Mouse (Mus musculus): ENCODE data around the gene Sec23a. TPM values are rescaled to one million over a fixed set of nuclear protein-coding genes. Genes with fewer than 3 reads are reported as not detected.
A peak's percentile ranks its signal among the peaks of the same experiment; 100 is the strongest.

Sec23a gene
- polyA plus RNA-seq, 1 experiment from 2014 or later, result 57.8 TPM

DNA sequence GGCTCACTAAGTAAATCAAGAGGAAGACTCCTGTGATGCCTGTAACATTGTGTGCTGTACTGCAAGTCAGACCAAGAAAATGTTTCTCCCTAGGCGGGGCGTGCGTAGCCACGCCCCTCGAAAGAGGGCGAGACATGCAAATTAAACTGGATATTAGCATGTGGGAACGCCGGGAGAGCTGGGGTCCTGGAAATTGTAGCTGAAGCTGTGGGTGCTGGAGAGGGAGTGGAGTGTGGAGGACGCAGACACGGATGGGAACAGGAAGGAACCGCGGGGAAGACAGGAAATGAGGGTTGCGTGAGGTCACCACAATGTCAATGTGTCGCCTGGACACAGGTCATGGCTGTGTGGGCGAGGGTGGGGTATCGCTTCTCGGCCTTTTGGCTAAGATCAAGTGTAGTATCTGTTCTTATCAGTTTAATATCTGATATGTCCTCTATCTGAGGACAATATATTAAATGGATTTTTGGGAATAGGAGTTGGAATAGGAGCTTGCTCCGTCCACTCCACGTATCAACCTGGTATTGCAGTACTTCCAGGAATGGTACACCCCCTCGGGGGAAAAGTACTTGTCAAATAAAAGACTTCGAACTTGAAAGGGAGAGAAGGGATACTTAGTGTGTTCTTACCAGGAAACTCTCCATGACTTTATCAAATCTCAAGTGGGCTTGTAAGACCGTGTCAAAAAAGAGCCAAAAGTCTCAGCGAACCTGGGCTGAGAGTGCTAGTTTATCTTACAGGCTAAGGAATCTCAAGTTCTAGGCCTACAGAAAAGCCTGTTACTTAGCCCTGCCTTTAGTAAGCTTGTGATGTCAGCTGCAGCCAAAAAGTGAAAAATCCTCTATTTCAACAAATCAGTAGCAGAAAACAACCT lies 28.4 kb upstream of the Sec23a start:
- H3K36me3 ChIP-seq, result peaks cover 27% of the 10 kb centered on the region
- no peaks in the 10 kb centered on the region for H3K27me3 ChIP-seq
- H3K9ac ChIP-seq, result peak overlapping the region; percentile 44; the same call in 1 of the 2 replicates
- peak overlapping the region; percentile 85 for H3K27ac ChIP-seq
- ATAC-seq (replicated peaks; ENCODE audit: insufficient number of reproducible peaks, insufficient read depth, low FRiP score, low read depth), result peak; percentile 60
- 0 out of 2 replicates have a peak, but pooled peaks cover 6% of the 10 kb centered on the region for H3K4me1 ChIP-seq (replicated peaks)
- H3K4me3 ChIP-seq, result peak overlapping the region; percentile 22; the same call in 1 of the 2 replicates
- H3K4me2 ChIP-seq, result peak overlapping the region; percentile 42
- H3K9me3 ChIP-seq (replicated peaks), result no peaks in the 10 kb centered on the region
- WGBS, result 7% methylated on average over 23 of the region's 23 CpGs

DNA sequence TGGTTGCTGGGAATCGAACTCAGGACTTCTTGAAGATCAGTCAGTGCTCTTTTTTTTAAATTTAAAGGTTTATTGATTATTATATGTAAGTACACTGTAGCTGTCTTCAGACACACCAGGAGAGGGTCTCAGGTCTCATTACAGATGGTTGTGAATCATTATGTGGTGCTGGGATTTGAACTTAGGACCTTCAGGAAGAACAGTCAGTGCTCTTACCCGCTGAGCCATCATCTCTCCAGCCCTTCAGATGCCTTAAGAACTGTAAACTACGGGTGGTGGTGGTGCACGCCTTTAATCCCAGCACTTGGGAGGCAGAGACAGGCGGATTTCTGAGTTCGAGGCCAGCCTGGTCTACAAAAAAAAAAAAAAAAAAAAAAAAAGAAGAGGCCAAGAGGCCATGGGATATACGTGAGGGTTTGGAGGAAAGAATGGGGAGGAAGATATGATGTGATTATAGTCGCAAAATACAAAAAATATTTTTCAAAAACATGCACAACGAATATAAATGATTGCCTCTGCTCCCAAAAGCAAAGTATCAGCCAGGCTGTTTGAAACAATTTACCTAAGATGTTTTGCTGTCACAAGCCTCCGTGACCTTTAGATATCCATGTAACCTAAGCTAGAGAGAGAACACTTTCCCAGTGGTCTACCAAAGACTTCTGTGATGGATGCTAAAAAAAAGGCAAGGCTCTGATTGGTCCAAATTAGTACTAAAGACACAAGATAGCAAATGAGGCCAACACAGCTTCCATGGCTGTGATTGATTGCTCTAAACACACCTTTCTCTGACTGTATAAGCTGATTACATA lies 27.5 kb upstream of the Sec23a start:
- Histone ChIP-seq H3K4me1 (replicated peaks) (0 out of 2 replicates have a peak, but pooled peaks cover 6% of the 10 kb centered on the region), H3K27ac (peak overlapping the region; percentile 85), H3K4me2 (peak overlapping the region; percentile 42; the same call in 1 of the 2 replicates), H3K9me3 (replicated peaks) (no peaks in the 10 kb centered on the region), H3K36me3 (peaks cover 18% of the 10 kb centered on the region), H3K9ac (peak overlapping the region; percentile 44; the same call in 1 of the 2 replicates), H3K4me3 (peak overlapping the region; percentile 22; the same call in 1 of the 2 replicates), H3K27me3 (no peaks in the 10 kb centered on the region)
- no peak for ATAC-seq (replicated peaks; ENCODE audit: insufficient number of reproducible peaks, insufficient read depth, low FRiP score, low read depth)
- whole genome bisulfite sequencing, result 73% methylated on average over 10 of the region's 10 CpGs

DNA sequence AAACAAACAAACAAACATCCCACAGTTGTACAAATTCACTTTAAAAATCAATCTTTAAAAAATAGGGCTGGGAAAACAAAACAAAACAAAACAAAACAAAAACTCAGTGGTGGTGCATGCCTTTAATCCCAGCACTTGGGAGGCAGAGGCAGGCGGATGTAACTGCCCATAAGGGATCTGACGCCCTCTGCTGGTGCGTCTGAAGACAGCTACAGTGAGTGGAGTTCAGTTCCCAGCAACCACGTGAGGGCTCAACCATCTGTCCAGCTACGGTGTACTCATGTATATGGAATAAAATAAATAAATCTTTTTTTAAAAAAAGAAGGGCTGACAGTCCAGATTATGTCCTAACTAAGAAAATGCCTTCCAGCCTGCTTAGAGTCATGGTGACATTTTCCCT lies 20.3 kb upstream of the Sec23a start:
- Histone ChIP-seq H3K9ac (no peak overlapping the region), H3K36me3 (peaks cover 8% of the 10 kb centered on the region; the same call in 1 of the 2 replicates), H3K27ac (no peak overlapping the region), H3K4me2 (no peak overlapping the region), H3K4me1 (replicated peaks) (no peaks in the 10 kb centered on the region), H3K9me3 (replicated peaks) (no peaks in the 10 kb centered on the region), H3K4me3 (no peak overlapping the region), H3K27me3 (no peaks in the 10 kb centered on the region)
- 58% methylated on average over 5 of the region's 5 CpGs for WGBS
- no peak for ATAC-seq (replicated peaks; ENCODE audit: insufficient number of reproducible peaks, insufficient read depth, low FRiP score, low read depth)

DNA sequence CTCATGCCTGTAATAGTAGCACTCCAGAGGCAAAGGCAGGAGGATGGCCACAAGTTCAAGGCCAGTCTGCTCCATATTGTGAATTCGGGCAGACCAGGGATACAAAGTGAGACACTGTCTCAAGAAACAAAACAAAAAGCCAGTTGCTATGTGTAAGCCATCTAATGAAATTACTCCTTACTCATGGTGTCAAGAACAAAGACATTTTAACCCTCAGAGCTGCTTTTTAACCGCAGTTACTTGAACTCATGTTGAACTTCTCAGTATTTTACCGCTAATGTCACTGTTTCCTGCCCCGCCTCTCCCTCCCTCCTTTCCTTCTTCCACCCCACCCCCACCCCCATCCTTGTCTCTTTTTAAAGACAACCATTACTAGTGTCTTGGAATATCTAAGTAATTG lies 9.5 kb upstream of the Sec23a start:
- H3K9me3 ChIP-seq (replicated peaks), result no peaks in the 10 kb centered on the region
- no peaks in the 10 kb centered on the region for H3K4me1 ChIP-seq (replicated peaks)
- no peak overlapping the region for H3K9ac ChIP-seq
- 77% methylated on average over 4 of the region's 4 CpGs for WGBS
- no peak for ATAC-seq (replicated peaks; ENCODE audit: insufficient number of reproducible peaks, insufficient read depth, low FRiP score, low read depth)
- no peak overlapping the region for H3K27ac ChIP-seq
- H3K4me2 ChIP-seq, result no peak overlapping the region
- no peaks in the 10 kb centered on the region for H3K27me3 ChIP-seq
- H3K36me3 ChIP-seq, result peaks cover 65% of the 10 kb centered on the region
- H3K4me3 ChIP-seq, result no peak overlapping the region

DNA sequence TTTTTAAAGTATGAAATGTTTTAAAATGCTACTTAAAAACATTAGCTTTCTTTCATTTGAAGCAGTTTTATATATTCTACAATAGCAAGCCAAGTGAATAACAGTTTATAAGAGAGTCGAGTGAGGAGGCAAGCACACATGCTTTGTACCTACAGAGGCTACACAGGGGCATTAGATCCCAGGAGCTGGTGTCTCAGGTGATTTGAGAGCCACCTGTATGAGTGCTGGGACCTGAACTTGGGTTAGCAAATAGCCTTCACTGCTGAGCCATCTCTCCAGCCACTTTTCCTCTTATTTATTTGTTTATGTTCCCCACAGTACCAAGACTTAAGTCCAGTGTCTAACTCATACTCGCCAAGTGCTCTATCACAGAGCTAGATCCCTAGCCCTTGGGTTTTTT lies 8.1 kb upstream of the Sec23a start:
- Histone ChIP-seq H3K27me3 (no peaks in the 10 kb centered on the region), H3K4me3 (no peak overlapping the region), H3K4me1 (replicated peaks) (no peaks in the 10 kb centered on the region), H3K9me3 (replicated peaks) (no peaks in the 10 kb centered on the region), H3K4me2 (no peak overlapping the region), H3K27ac (no peak overlapping the region), H3K9ac (no peak overlapping the region), H3K36me3 (peaks cover 55% of the 10 kb centered on the region)
- 87% methylated on average over 2 of the region's 2 CpGs for WGBS
- ATAC-seq (replicated peaks; ENCODE audit: insufficient number of reproducible peaks, insufficient read depth, low FRiP score, low read depth), result no peak

DNA sequence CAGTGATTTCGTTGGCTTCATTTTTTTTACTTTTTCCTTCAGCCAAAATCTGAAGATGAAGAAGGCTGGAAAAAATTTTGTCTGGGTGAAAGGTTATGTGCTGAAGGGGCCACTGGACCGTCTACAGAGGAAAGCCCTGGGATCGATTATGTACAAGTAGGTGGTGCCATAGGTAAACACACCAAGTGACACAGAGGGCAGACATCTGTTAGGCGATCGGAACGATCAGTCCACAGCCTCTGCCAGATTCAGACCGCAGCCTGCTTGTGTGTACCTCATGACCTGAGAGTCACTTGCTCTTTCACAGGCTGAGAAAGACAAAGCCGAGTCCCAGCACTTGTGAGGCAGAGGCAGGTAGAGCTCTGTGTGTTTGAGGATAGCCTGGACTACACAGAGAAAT lies 6.2 kb upstream of the Sec23a start:
- ATAC-seq (replicated peaks; ENCODE audit: insufficient number of reproducible peaks, insufficient read depth, low FRiP score, low read depth), result no peak
- H3K9ac ChIP-seq, result no peak overlapping the region
- 93% methylated on average over 8 of the region's 8 CpGs for WGBS
- peaks cover 4% of the 10 kb centered on the region; the same call in 1 of the 2 replicates for H3K4me1 ChIP-seq (replicated peaks)
- H3K36me3 ChIP-seq, result peaks cover 44% of the 10 kb centered on the region
- H3K27me3 ChIP-seq, result no peaks in the 10 kb centered on the region
- H3K9me3 ChIP-seq (replicated peaks), result no peaks in the 10 kb centered on the region
- H3K4me2 ChIP-seq, result no peak overlapping the region
- H3K27ac ChIP-seq, result no peak overlapping the region
- no peak overlapping the region for H3K4me3 ChIP-seq

DNA sequence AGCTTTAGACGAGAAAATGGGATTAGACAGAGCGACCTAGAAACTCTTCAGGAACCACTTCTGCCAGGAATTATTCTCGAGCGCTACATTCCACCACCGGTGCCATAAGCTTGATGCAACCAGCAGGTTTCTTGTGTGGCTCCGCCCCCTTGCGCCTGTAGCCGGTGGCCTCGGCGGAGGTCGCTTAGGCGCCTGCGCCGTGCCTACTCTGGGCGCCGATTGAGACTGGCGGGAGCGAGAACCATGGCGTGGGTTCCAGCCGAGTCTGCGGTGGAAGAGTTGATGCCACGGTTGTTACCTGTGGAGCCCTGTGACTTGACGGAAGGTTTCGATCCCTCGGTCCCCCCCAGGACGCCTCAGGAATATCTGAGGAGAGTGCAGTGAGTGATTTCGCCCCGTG lies 1.4 kb upstream of the Sec23a start, which contains the start of gene Gemin2:
Gene Gemin2, plus strand, starts transcription at position 160 of the 400 bp plus-strand sequence.
- Histone ChIP-seq H3K27me3 (no peaks in the 10 kb centered on the region), H3K9me3 (replicated peaks) (no peaks in the 10 kb centered on the region), H3K9ac (peak within 1 kb of the TSS; percentile 71), H3K27ac (peak within 1 kb of the TSS; percentile 87), H3K36me3 (peaks cover 10% of the 10 kb centered on the region), H3K4me3 (peak within 1 kb of the TSS; percentile 74), H3K4me1 (replicated peaks) (peaks cover 24% of the 10 kb centered on the region), H3K4me2 (peak within 1 kb of the TSS; percentile 71)
- WGBS, result under 1% methylated on average over 28 of the region's 28 CpGs
- peak; percentile 73 for ATAC-seq (replicated peaks; ENCODE audit: insufficient number of reproducible peaks, insufficient read depth, low FRiP score, low read depth)

DNA sequence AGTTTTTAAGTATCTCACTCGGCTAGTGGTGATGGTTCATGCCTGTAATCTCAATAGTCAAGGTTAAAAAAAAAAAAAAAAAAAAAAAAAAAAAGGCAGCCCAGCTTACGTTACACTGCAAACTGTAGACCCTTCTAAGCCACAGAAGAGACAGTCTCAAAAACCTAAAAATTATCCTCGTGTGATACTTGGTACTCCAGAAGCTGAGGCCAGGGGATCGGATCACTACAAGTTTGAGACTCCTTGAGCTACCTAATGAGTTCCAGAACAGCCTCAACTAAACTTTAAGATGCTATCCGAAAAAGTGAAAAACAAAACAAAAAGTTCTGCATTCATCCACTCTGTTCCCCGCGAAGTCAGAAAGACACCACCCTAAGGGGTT lies 884 bp upstream of the Sec23a start:
- no peaks in the 10 kb centered on the region for H3K27me3 ChIP-seq
- H3K9me3 ChIP-seq (replicated peaks), result no peaks in the 10 kb centered on the region
- H3K27ac ChIP-seq, result peak overlapping the region; percentile 87
- ATAC-seq (replicated peaks; ENCODE audit: insufficient number of reproducible peaks, insufficient read depth, low FRiP score, low read depth), result no peak
- peaks cover 5% of the 10 kb centered on the region; the same call in 1 of the 2 replicates for H3K36me3 ChIP-seq
- peak overlapping the region; percentile 71 for H3K4me2 ChIP-seq
- 3% methylated on average over 7 of the region's 7 CpGs for WGBS
- H3K4me1 ChIP-seq (replicated peaks), result peaks cover 28% of the 10 kb centered on the region
- peak overlapping the region; percentile 74 for H3K4me3 ChIP-seq
- H3K9ac ChIP-seq, result peak overlapping the region; percentile 71

DNA sequence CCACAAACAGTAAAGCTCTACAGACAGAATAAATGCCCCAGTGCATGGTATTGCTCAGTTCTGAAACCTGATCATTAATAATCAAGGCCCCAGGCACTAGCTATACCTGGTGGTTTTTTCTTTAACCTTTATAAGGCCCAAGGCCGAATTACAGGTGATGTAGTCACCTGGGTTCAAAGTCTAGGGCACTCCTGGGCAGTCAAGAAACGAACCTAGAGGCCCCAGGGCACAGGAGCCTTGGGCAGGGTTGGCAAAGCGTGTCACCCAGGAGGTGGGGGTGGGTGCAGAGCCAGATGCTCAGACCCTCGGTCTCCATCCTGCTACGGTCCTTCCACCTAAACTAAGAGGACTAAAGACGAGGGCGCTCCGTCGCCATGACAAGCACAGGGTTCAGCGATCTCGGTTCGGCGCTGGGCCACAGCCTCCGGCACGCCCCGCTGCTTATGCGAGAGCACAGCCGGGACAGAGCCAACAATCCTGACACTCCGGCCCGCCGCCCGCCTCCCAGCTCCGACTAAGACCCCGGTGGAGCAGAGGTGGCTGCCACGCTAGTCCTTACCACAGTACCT lies 458 bp downstream of the Sec23a start:
- peaks cover 32% of the 10 kb centered on the region for H3K4me1 ChIP-seq (replicated peaks)
- peaks cover 8% of the 10 kb centered on the region for H3K36me3 ChIP-seq
- no peaks in the 10 kb centered on the region for H3K9me3 ChIP-seq (replicated peaks)
- H3K27me3 ChIP-seq, result no peaks in the 10 kb centered on the region
- peak overlapping the region; percentile 64 for H3K4me2 ChIP-seq
- H3K27ac ChIP-seq, result peak overlapping the region; percentile 95
- no peak; the same call in 1 of the 2 replicates for ATAC-seq (replicated peaks; ENCODE audit: insufficient number of reproducible peaks, insufficient read depth, low FRiP score, low read depth)
- H3K9ac ChIP-seq, result peak overlapping the region; percentile 83
- WGBS, result under 1% methylated on average over 25 of the region's 25 CpGs
- peak overlapping the region; percentile 74 for H3K4me3 ChIP-seq

DNA sequence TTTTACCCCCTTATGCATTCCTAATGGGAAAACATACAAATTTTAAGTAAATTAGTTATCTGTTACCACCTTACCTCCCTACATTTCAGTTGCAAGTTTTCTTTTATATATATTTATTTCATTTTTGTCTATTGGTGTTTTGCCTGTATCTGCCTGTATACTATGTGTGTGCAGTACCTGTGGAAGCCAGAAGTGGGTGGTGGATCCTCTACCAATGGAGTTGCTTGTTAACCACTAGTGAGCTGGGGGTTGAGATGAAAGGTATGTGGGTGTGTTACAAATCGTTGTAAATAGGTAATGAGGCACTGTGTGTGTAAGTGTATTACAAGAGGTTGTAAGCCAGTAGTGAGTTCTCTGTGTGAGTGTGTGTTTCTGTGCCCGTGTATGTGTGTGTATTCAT lies 1.3 kb downstream of the Sec23a start:
- no peak for ATAC-seq (replicated peaks; ENCODE audit: insufficient number of reproducible peaks, insufficient read depth, low FRiP score, low read depth)
- peaks cover 16% of the 10 kb centered on the region for H3K36me3 ChIP-seq
- peak overlapping the region; percentile 74 for H3K4me3 ChIP-seq
- H3K9ac ChIP-seq, result 0 out of 2 replicates have a peak overlapping the region, but pooled peaks have one; percentile 83
- peaks cover 32% of the 10 kb centered on the region for H3K4me1 ChIP-seq (replicated peaks)
- H3K9me3 ChIP-seq (replicated peaks), result no peaks in the 10 kb centered on the region
- WGBS, result 67% methylated on average over 2 of the region's 2 CpGs
- H3K4me2 ChIP-seq, result peak overlapping the region; percentile 64
- H3K27ac ChIP-seq, result no peak overlapping the region; the same call in 1 of the 2 replicates
- H3K27me3 ChIP-seq, result no peaks in the 10 kb centered on the region

DNA sequence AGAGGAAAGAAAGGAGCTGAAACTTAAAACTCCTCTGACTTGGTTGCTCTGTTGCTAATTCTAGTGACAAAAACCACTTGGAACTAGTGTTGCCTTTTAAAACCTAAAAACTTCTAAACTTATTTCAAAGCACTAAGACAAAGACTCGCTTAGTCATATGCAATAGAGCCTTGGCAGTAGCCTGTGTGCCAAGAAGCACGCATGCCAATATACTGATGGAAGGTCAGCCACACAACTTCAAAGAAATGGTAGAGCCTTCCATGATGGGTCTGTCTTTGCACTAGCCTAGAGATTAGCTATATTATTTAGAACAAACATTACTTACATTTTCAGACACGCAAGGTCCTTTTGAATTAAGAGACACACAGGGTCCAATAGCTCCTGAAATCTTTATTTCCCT lies 26.1 kb downstream of the Sec23a start:
- Histone ChIP-seq H3K4me1 (replicated peaks) (no peaks in the 10 kb centered on the region), H3K9me3 (replicated peaks) (no peaks in the 10 kb centered on the region), H3K27me3 (no peaks in the 10 kb centered on the region), H3K4me3 (no peak overlapping the region), H3K27ac (no peak overlapping the region), H3K9ac (no peak overlapping the region), H3K36me3 (peaks cover 76% of the 10 kb centered on the region), H3K4me2 (no peak overlapping the region)
- no peak for ATAC-seq (replicated peaks; ENCODE audit: insufficient number of reproducible peaks, insufficient read depth, low FRiP score, low read depth)
- 89% methylated on average over 3 of the region's 3 CpGs for WGBS

Measured in heart, embryonic 15.5 days (tissue).